Mouse (Mus musculus) gastrocnemius, adult 2 months (tissue): ENCODE data around the gene Hnrnpdl. TPM values are rescaled to one million over a fixed set of nuclear protein-coding genes. Genes with fewer than 3 reads are reported as not detected.
A peak's percentile ranks its signal among the peaks of the same experiment; 100 is the strongest.

ENCODE experiments used
- DNase-seq: peaks from one replicate; pipeline ENCODE4 v3.0.0; 2022
- H3K27ac ChIP-seq: fragments of 200-600 bp; 2 replicates; pipeline ENCODE4 v1.8.1; 2022; ENCODE audit warnings: mild to moderate bottlenecking
- H3K4me3 ChIP-seq: fragments of 200-600 bp; 2 replicates; pipeline ENCODE4 v1.8.1; 2022; ENCODE audit warnings: mild to moderate bottlenecking, moderate library complexity
- CTCF ChIP-seq: fragments of 200-600 bp; IDR thresholded peaks from 2 replicates; pipeline ENCODE4 v1.8.1; 2022; ENCODE audit warnings: antibody characterized with exemption, mild to moderate bottlenecking, moderate library complexity
- intact Hi-C: fragments of 180-260 bp; cut with DNase I; formaldehyde crosslinking; loops from one replicate; pipeline ENCODE4 v1.15.1; 2025
- total RNA-seq, 2 experiments: library from RNA; stranded (reverse); gene quantifications; 2 replicates each; pipeline ENCODE4 v1.2.3; 2021

Hnrnpdl gene
- total RNA-seq, 2 experiments from 2014 or later, result 74.8 to 77.5 TPM

- Histone ChIP-seq H3K4me3 (no peak overlapping the region), H3K27ac (no peak overlapping the region)
- TF ChIP-seq CTCF, result no peak
- no peak for DNase-seq
- intact Hi-C loops, result no loop called here
These were observed 15.1 kb downstream of the Hnrnpdl start for GRCm38 (mm10) chr5:100024403-100024802.

GRCm38 (mm10) chr5:100020089-100020488, 19.4 kb downstream of the Hnrnpdl start:
- no peak overlapping the region for H3K4me3 ChIP-seq
- H3K27ac ChIP-seq, result no peak overlapping the region
- no peak for DNase-seq
- TF ChIP-seq CTCF, result no peak
- intact Hi-C loops, result no loop called here

- H3K27ac ChIP-seq, result no peak overlapping the region
- no peak for TF ChIP-seq CTCF
- H3K4me3 ChIP-seq, result no peak overlapping the region
- no peak for DNase-seq
- intact Hi-C loops, result no loop called here
These were observed 26.9 kb downstream of the Hnrnpdl start for GRCm38 (mm10) chr5:100012599-100012998.

GRCm38 (mm10) chr5:100008485-100008884, 31.0 kb downstream of the Hnrnpdl start:
- Histone ChIP-seq H3K4me3 (no peak overlapping the region), H3K27ac (no peak overlapping the region)
- intact Hi-C loops, result no loop called here
- TF ChIP-seq CTCF, result no peak
- DNase-seq, result no peak

- intact Hi-C loops, result no loop called here
- Histone ChIP-seq H3K4me3 (no peak overlapping the region), H3K27ac (no peak overlapping the region)
- DNase-seq, result no peak
- TF ChIP-seq CTCF, result peak; percentile 25; the same call in 1 of the 2 replicates
These were observed 32.5 kb downstream of the Hnrnpdl start for GRCm38 (mm10) chr5:100007040-100007375.

GRCm38 (mm10) chr5:100006324-100007039, 33.0 kb downstream of the Hnrnpdl start:
- no peak for TF ChIP-seq CTCF
- intact Hi-C loops, result no loop called here
- Histone ChIP-seq H3K27ac (no peak overlapping the region), H3K4me3 (no peak overlapping the region)
- no peak for DNase-seq

GRCm38 (mm10) chr5:100005896-100006295, 33.6 kb downstream of the Hnrnpdl start:
- DNase-seq, result no peak
- no peak for TF ChIP-seq CTCF
- Histone ChIP-seq H3K4me3 (no peak overlapping the region), H3K27ac (no peak overlapping the region)
- intact Hi-C loops, result no loop called here

- no peak overlapping the region for H3K4me3 ChIP-seq
- no peak overlapping the region for H3K27ac ChIP-seq
- intact Hi-C loops, result no loop called here
These were observed 34.0 kb downstream of the Hnrnpdl start for GRCm38 (mm10) chr5:100005431-100005830.

GRCm38 (mm10) chr5:100003895-100004294, 35.6 kb downstream of the Hnrnpdl start:
- TF ChIP-seq CTCF, result no peak
- no peak overlapping the region for H3K27ac ChIP-seq
- intact Hi-C loops, result no loop called here
- no peak for DNase-seq
- H3K4me3 ChIP-seq, result no peak overlapping the region

More at GRCm38 (mm10) chr5:100005431-100005830, 34.0 kb downstream of the Hnrnpdl start:
- no peak for DNase-seq
- TF ChIP-seq CTCF, result no peak

GRCm38 (mm10) chr5:100000500-100000899, 39.0 kb downstream of the Hnrnpdl start:
- TF ChIP-seq CTCF, result no peak
- intact Hi-C loops, result no loop called here
- no peak overlapping the region for H3K4me3 ChIP-seq
- DNase-seq, result no peak
- no peak overlapping the region for H3K27ac ChIP-seq

GRCm38 (mm10) chr5:100000048-100000447, 39.4 kb downstream of the Hnrnpdl start:
- H3K27ac ChIP-seq, result no peak overlapping the region
- no peak overlapping the region for H3K4me3 ChIP-seq
- no peak for DNase-seq
- intact Hi-C loops, result no loop called here
- no peak for TF ChIP-seq CTCF

- DNase-seq, result no peak
- no peak overlapping the region for H3K27ac ChIP-seq
- TF ChIP-seq CTCF, result no peak
- intact Hi-C loops, result no loop called here
- H3K4me3 ChIP-seq, result no peak overlapping the region
These were observed 44.8 kb downstream of the Hnrnpdl start for GRCm38 (mm10) chr5:99994680-99995079.

- no peak overlapping the region for H3K4me3 ChIP-seq
- no peak overlapping the region for H3K27ac ChIP-seq
- no peak for TF ChIP-seq CTCF
- no peak for DNase-seq
- intact Hi-C loops, result no loop called here
These were observed 45.3 kb downstream of the Hnrnpdl start for GRCm38 (mm10) chr5:99994166-99994565.

Other genes with a start within 250 kb of the Hnrnpdl start
- gene Vamp9, start 133.4 kb downstream of the Hnrnpdl start, total RNA-seq, result not detected
- gene Hnrnpd, start 60.7 kb downstream of the Hnrnpdl start, total RNA-seq, result 10 to 100 TPM; 68.5 to 84.1 TPM
- gene 4930524J08Rik, start 60.6 kb downstream of the Hnrnpdl start, total RNA-seq, result under 1 TPM in 1 of 2 experiments, not detected in 1; 0.42 TPM
- gene Enoph1, start 321 bp upstream of the Hnrnpdl start, total RNA-seq, result 1 to 10 TPM; 6.7 to 9.0 TPM
- gene Tmem150c, start 120.1 kb upstream of the Hnrnpdl start, total RNA-seq, result 1 to 10 TPM in 1 of 2 experiments, under 1 TPM in 1; 0.82 to 2.9 TPM